Mouse (Mus musculus): Measurements from ENCODE around the gene Myo5c.
"Not testable (repeated sequence)": the region's sequence is repeated elsewhere in the genome, so short reads cannot be mapped to it uniquely, and the experiment has no call there.

The Myo5c gene

DNA sequence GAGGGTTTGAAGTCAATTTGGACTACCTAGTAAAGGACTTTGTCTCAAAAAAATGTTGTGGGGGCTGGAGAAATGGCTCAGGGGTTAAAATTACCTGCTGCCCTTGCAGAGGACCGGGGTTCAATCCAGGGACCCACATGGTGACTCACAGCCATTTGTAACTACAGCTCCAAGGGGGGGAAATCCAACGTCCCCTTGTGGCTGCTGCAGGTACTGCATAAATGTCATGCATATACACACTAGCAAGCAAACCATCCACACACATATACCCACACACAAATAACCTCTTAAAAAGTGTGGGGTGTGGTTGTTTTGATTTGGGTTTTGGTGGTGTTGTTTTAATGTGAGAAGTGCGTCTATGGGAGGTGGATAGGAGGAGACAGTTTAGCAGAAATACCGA is 12.7 kb downstream of the Myo5c start:
- DNase-seq = no peak

DNA sequence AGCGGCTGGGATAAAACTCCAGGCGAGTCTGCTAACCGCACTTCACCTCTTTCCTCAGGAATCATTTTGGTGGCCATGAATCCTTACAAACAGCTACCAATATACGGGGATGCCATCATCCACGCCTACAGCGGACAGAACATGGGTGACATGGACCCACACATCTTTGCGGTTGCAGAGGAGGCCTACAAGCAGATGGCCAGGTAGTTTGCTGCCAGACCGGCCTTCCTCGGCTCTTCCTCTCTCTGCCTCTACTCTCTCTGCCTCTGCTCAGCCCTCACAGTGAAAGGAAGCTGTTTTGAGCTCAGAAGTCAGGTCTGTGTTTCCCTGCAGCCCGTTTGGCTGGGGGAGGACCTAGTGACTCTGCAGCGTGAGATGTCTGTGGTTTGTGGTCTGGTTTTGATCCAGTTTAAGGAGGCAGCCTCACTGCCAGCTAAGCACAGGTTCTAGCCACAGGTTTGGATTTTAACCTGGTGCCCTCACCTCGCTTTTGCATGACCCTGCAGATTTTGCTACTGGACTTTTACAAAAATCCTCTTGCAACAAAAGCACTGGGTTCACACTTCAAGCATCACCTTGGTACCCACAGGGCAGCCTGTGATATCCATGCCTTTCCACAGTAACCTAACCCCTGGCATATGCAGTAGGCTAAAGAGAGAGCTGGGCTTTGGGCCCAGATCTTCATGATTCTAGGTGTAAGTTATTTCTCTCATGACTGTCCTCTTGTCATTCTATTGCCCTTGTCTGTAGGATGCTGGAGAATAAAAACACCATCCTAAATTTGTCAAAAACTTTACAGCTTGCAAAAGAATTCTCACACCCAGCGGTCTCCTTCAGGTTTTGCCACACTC is 14.5 kb downstream of the Myo5c start:
- DNase-seq = no peak

DNA sequence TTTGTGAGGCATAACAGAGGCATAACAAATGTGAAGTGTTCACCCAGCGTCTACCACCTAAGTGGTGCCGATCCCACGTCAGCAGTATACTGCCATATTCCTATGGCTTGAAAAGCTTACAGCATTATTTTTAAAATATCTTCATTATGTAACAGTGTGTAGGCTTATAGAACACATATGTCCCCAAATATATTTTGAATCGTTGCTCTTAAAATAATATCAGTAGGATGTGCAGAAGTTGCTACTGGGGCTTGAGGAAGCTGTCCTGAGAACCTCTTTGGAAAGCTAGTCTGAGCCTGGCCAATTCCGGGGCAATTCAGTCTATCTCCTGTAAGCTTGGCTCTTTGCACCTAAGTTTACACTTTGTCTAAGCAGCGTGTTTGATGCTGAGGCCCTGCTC is 16.1 kb downstream of the Myo5c start:
- DNase-seq = no peak

DNA sequence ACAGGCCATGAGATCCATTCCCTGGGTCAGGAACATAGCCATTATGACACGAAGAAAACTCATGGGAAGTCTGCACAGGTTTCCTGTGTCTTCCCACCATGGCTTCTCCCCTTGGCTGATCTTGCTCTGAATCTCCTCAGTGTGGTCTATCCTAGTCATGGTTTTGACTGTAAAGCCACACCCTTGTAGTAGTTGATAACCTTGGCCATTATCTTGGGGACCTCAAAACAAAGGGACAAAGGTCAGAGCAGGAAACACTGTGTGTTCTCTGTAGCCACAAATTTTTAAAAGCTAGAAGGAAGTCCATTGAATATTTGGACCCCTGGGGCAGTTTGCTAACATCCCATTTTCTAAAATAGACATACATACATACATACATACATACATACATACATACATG is 16.5 kb downstream of the Myo5c start:
- DNase-seq = no peak

DNA sequence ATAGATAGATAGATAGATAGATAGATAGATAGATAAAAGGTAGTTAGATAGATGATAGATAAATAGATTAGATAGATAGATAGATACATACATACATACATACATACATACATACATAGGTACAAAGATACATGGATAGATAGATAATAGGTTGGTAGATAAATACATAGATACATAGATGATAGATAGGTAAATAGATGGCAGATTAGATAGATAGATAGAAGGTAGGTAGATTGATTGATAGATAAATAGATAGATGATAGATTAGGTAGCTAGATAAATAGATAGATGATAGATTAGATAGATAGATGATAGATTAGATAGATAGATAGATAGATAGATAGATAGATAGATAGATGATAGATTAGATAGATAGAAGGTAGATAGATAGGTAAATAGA is 17.1 kb downstream of the Myo5c start:
- no peak for DNase-seq

DNA sequence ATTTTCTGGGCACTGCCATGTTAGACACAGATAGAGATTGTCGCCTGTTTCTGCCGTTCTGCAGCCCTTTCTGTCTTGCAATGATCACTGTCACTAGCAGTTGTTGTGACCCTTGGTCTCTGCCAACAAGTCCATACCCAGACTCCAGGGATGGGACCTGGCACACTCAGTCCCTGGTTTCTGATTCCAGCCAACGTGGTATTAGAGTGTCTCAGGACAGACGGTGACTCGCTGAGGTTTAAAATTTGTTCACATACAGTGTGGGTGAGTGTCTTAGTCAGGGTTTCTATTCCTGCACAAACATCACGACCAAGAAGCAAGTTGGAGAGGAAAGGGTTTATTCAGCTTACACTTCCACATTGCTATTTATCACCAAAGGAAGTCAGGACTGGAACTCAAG is 21.3 kb downstream of the Myo5c start:
- not testable (repeated sequence) for DNase-seq

DNA sequence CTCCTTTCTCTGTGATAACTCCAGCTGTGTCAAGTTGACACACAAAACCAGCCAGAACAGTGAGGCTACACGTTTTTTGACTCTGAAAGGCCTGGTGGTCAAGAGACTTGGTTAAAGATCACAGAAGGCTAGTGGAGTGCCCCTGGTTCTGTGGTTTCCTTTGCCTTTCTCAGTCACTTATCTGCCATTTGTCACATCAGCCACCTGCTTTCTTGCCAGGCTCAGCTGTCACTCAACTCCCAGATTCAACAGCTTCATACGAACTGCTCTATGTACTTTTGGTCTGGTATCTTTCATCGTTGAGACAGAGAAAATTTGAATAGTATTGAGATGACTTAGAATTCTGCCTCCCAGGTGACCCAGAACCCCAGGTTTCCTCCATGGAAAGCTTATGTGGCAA is 21.9 kb downstream of the Myo5c start:
- DNase-seq = no peak

DNA sequence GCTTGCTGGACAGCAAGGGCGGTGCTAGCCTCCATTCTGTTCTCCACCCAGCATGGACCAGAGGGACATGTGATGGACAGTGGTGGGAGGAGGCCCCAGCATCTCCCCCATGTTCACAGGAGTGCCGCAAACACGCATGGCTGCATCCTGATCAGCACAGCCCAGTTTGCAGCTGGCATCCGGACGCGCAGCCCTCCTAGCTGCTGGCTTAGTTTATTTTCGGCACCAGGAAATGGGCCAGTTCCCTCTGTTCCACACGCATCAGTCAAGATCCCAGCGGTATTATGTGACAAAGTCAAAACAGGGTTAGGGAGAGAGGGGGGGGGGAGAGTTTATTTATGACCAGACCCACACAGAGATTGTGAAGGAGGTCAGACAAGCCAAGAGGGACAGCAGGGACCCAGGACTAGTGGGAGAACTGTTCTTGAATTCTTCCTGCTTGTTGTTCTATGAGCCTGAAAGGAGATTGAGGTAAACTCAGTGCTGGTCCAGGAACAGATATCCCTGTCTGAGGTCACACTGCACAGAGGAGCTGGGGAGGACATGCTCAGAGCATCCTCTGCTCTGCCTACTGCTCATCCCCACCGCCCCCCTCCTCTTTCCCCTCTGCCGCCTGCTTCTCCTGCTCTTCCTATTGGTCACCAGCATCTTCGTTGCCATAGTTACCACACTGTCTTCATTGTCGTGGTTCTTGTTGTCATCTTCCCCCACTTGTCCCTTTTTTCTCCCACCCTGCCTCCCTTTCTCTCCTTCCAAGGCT is 22.6 kb downstream of the Myo5c start:
- peak; percentile 50 for DNase-seq

DNA sequence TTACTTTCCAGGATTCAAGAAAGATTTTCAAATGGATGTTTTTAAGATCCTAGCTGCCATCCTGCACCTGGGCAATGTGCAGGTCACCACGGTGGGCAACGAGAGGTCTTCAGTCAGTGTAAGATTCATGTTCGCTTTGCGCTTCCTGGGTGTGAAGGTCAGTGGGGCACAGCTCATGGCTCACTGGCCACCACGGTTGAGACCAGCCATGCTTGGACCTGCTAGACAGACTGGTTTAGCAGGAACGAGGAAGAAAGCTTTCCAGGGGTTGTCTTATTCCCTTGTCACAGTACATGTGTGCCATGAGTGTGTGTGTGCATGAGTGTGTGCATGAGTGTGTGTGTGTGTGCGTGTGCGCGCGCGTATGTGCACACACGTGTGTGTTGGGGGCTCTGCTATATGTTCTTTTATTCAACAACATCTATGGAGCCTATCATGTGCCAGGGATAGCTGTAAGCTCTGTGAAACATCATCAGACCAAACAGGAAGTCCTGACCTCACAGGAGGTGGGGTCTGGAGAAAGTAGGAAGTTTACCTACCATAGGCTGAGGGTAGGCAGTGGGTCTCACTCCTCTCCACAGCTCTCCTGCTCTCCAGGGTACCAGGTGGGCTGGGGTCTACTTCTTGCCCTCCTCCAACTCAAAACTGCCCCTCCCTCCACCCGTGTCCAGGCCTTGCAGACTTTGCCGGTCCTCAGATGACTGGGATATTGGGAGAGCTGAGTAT is 24.2 kb downstream of the Myo5c start:
- no peak for DNase-seq

DNA sequence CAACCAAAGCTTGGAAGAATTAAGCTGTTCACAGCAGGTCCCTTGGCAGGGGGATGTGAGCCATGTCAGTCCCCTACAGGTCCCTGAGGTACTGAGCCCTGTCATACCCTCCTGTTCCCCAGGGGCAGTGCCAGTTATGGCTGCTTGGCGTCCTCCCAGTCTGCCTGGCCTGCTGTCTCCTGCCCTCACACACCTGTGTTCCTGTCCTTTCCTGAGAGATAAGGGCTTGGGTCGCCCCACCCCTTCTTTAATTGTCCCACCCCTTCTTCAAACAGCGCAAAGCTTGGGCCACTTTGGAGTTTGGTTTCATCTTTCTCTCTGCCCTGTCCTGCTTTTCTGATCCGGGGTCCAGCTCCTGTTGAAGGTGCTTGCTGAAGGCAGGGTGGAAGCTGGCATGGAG is 27.0 kb downstream of the Myo5c start:
- no peak for DNase-seq

DNA sequence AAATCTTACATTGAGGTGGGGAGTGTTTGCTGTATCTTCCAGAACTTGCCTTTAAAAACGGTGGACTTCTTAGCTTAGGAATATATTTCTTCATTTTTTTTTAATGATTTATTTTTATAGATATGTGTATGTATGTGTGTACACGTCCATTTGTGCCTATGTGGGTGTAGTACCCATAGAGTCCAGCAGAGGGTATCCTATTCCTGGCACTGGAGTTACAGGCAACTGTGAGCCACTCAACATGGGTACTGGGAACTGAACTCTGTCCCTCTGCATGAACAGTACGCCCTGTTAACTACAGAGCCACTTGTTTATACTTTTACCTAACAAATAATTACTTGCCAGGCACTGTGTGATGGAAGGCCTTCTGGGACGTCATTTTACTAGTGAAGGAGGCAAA is 27.8 kb downstream of the Myo5c start:
- DNase-seq = no peak

DNA sequence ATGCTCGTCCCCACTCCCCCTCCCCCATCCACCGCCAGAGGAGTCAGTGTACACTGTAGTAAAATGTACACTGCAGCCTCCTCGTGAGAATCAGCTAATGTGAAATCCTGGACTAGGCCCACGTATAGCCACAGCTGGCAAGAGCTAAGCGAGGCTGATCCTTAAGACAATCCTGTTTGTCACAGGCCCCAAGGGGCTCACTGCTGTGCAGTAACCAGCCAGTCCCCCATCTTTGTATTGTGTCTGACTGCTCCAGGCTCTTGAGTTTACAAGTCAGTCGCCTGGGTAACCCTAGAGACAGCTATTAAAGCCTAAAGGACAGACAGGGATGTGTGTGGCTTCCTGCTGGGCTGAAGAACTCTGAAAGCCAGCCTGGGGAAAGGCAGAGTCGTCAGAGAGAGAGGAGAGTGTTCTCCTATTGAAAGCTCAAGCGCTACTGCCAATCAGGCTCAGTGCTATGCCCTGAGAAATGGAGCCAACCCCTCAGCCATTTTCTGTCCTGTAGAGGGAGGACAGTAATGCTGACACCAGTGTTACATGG is 29.6 kb downstream of the Myo5c start:
- no peak for DNase-seq

DNA sequence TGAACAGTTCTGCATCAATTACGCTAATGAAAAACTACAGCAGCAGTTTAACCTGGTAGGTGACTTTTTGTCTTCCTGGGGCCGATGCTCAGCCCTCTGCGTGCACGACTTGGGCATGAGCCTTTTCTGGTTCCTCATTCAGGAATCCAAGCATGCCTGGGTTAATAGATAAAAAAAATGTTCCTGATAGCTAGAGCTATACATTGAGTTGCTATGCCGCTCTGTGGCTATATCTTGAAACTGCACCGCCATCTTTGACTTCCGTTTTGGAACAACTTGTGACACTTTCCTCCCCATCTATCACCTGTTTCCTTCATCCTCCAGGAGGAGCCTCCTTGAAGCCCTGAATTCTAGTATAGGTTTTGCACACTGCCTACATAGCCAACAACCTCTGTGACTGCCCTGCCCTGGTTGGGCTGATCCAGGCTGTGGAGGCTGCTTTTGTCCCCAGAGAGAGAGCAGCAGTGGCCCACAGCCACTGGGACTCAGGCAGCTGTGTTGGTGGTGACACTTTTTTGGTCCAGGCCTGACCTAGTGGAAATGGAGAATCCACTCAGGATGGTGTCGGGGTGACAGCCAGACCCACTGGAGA is 30.5 kb downstream of the Myo5c start:
- DNase-seq = no peak

DNA sequence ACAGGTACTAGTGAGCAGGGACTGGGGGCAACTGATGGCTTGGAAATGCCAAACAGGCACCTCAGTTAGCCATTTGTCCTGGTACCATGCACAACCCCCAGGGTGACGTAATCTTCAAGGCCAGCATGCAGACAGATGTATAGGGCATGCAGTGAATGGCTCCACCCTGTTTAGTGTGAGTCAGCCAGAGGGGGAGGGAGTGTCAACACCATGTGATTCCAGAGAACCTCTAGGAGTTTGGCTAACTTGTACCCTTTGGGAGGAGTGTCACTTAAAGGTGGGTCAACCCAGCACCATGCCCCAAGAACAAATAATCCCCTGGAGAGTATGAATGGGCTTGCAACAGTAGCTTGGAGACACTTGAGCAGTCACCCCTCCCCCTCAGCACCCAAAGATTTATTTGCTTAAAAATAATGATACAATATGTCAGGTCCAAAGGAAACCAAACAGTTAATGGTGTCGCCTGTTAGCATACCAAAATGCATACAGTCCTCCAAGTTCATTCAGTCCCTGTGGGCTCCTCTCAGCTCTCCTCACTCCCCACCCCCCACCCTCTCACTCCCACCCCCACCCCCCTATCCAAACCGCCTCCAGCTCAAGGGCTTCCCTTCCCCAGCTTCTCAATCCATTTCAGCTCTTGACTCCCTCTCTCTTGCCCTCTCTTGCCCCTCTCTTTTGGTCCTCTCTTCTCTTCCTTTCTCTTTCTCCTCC is 32.3 kb downstream of the Myo5c start:
- peak; percentile 43 for DNase-seq

DNA sequence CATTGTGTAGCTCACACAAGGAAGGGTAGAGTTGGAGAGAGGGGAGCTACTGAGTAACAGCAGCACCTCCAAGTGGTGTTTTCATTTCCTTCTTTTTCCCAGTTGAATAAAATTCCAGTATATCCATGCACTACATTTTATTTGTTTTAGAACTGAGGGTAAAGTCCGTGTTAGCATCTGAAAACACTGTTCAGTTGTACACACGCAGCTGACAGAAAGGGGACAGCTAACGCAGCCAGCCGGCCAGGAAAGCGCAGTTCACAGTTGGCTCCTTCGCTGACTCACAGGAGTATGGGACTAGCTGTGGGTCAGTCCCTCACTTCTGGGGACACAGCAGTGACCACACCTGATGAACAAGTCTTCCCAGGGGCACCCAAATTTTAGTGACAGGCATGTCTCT is 35.3 kb downstream of the Myo5c start:
- DNase-seq = no peak

DNA sequence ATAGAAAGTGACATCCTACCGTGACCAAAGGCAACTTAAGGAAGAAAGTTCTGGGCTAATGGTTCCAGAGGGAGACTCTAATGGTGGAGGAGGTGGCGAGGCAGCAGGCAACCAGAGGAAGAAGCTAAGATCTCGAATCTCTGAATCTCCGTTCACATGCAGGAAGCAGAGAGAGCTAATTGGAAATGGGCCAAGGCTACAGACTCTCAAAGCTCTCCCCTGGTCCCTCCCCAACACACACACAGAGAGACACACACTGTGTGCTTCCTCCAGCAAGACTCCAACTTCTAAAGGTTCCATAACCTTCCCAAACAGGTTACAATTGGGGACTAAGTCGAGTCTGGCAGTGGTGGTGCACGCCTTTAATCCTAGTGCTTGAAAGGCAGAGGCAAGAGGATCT is 38.6 kb downstream of the Myo5c start:
- DNase-seq = no peak

DNA sequence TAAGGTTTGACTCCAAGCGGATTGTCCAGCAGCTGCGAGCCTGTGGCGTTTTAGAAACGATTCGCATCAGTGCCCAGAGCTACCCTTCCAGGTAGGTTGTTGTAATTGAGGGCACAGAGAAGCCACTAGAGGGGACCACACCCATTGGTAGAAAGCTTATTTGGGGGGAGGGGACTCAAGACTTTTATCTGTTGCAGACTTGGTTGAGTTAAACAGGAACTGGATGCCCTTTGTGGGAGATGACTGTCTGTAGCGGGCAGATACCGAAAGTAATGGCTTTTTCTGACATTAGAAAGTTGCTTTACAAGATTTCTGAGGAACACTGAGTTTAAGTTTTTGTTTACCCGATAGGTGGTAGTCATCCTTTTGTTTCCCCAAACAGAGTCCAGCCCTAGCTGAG is 39.7 kb downstream of the Myo5c start:
- DNase-seq = no peak

DNA sequence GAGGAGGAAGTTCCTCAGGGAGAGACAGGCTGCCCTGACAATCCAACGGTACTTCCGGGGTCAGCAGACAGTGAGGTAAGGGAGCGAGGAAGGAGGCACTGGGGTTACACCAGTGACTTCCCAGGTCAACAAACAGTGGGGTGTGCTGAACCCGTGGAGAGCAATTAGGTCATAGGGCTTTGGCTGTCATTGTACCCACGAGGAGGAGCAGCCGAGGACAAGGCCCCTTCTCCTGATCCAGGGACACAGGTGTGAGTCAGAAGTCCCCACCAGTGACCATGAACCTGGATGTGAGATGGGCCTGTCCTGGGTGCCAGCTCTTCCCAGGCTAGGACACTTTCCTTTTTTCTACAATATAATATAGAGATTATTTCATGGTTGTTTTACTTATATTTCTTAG is 41.8 kb downstream of the Myo5c start:
- no peak for DNase-seq

DNA sequence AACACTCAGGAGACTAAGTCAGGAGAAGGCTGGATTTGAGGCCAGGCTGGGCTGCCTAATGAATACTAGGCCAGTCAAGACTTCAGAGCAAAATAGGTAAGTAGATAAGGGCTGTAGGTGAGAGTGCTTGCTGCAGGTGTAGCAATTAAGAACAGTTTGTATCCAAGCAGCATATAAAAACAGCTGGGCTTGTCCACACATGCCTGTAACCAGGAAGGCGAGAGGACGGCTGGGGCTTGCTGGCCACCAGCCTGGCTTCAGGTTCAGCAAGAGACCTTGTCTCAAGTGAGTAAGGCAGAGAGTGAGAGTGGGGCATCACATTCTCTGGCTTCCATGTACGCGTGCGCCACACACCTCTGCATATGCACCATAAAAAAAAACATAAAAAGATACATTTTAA is 42.7 kb downstream of the Myo5c start:
- no peak for DNase-seq

DNA sequence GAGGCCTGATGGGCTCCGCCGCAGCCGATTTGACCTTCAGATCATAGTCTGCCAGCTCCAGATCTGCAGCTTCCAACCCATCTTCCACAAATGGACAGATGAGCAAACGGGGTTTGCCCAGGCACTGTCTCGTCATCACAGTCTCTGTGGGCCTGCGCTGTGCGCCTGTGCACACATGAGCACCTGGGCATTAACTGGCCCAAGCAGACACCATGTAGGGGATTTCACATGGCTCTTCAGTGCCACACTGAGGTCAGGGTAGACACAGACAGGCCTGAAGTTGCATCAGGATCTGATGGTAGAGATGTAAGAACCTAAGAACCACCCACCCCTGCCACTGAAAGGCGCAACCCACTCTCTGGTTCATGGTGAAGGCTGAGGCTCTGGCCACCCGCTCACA is 43.2 kb downstream of the Myo5c start:
- no peak for DNase-seq

DNA sequence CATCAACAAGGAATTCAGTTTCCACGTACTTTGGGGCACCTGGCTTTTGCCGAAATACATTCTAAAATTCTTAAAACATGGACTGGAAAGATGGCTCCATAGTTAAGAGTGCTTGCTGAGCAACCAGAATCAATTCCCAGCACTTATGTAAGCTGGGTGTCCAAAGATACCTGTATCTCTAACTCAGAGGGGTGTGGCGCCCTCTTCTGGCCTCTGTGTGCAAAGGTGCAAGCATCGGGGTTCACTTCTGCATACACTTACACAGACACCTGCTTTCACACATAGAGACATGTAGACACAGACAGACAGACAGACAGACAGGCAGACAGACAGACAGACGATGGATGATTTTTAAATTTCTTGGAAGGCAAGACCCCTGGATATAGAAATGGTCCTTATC is 49.0 kb downstream of the Myo5c start:
- peak; percentile 73 for DNase-seq

DNA sequence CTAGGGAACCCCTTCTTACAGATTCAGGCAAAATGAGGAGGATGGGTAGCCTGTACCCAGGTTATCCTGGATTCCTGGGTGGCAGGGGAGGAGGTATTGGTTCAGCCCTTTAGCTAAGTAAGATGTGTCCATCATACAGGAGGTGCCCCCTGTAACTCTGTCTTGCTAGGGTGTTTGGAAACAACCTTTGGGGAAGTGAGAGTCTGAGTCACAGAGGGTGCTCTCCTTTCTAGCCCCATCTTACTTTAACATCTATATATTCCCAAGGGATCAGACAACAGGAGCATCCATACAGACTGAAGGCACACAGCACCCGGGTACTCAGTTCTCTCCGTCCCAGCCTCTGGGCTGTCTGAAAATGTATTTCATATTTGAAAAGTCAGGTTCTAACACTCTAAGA is 50.4 kb downstream of the Myo5c start:
- no peak for DNase-seq
